Mouse (Mus musculus): Measurements from ENCODE around the gene Slc43a3. TPM values are rescaled to one million over a fixed set of nuclear protein-coding genes. Genes with fewer than 3 reads are reported as not detected.

The Slc43a3 gene
- polyA plus RNA-seq (2014; fragmentation: Nextera tagmentation; extraction: Ambion mirVana): 33.7 and 34.2 TPM in 2 replicates

DNA sequence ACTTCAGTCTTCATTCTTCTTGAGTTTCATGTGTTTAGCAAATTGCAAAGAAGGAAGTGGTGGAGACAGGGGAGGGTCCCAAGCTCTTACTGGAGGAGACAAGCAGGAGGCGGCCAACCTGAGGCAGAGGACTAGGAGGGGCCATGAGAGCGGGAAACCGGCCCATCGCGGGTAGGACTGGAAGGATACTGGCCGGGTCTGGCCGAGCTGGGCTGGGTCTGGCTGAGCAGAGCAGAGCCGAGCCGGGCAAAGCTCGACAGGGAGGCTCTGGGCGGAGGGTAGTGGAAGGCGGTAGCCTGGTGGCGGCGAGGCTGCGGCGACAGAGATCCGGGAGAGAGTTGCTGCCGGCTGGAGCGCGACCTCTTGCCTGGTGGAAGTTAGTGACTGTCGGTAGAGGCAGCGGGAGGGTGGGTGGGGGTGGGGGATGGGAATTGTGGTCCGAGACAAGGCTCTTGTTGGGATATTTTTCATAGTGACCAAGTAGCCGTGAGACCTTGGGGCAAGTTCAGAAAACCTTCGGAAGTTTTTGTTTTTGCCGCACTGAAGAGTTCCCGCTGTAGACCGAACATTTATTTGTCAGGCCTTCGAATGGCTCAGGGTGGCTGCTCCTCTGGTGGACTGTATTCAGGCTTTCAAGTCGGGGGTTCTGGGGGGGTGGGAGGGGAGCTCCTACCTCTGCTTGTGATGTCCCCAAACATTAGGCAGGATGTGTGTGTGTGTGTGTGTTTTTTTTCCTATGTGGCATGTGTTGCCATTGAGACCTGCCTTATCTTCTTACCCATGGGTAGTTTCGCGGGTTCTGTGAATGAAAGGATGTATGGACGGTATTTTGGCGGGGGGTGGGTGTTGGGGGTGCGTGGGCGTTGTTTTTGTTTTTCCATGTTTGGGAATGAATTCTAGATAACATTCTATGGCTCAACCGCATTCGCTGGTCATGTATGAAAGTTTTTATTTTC, at the start of gene Slc43a3:
Gene Slc43a3 (plus strand): TSS at position 106 of the 956 bp plus-strand sequence.
- 12% methylated on average over 38 of the region's 38 CpGs for WGBS
- Histone ChIP-seq H3K9me3 (ENCODE audit: control insufficient read depth, low read length) (no peaks in the 10 kb centered on the region), H3K36me3 (ENCODE audit: control insufficient read depth, insufficient read depth, low read length) (peaks cover 5% of the 10 kb centered on the region; the same call in 1 of the 2 replicates), H3K4me2 (ENCODE audit: low read length) (peak within 1 kb of the TSS; percentile 64), H3K9ac (ENCODE audit: low read length) (peak within 1 kb of the TSS; percentile 75), H3K27me3 (ENCODE audit: control insufficient read depth, insufficient read depth, low read length) (no peaks in the 10 kb centered on the region), H3K4me3 (ENCODE audit: control insufficient read depth in 1 of 2, insufficient read depth in 1 of 2, low read depth in 1 of 2, low read length in 2 of 2) (peak within 1 kb of the TSS; percentile 49 to 83), H3K27ac (replicated peaks in 1 of 2; ENCODE audit: control insufficient read depth in 1 of 2, insufficient read depth in 1 of 2, low read depth in 2 of 2, low read length in 2 of 2) (peak within 1 kb of the TSS; percentile 73 to 82), H3K4me1 (ENCODE audit: control insufficient read depth in 2 of 2, insufficient read depth in 2 of 2, low read length in 2 of 2) (peaks cover 6 to 12% of the 10 kb centered on the region in 2 experiments)
- peak; percentile 90 for ATAC-seq (ENCODE audit: insufficient number of reproducible peaks, insufficient read depth, low FRiP score, low read depth)

- Histone ChIP-seq H3K4me1 (ENCODE audit: control insufficient read depth in 2 of 2, insufficient read depth in 2 of 2, low read length in 2 of 2) (peaks cover 19 to 47% of the 10 kb centered on the region in 2 experiments), H3K9me3 (ENCODE audit: control insufficient read depth, low read length) (no peaks in the 10 kb centered on the region), H3K4me2 (ENCODE audit: low read length) (peak overlapping the region; percentile 82), H3K27me3 (ENCODE audit: control insufficient read depth, insufficient read depth, low read length) (peaks cover 86% of the 10 kb centered on the region), H3K9ac (ENCODE audit: low read length) (peak overlapping the region; percentile 62), H3K36me3 (ENCODE audit: control insufficient read depth, insufficient read depth, low read length) (no peaks in the 10 kb centered on the region), H3K4me3 (ENCODE audit: control insufficient read depth in 1 of 2, insufficient read depth in 1 of 2, low read depth in 1 of 2, low read length in 2 of 2) (peak overlapping the region; percentile 35 to 59), H3K27ac (replicated peaks in 1 of 2; ENCODE audit: control insufficient read depth in 1 of 2, insufficient read depth in 1 of 2, low read depth in 2 of 2, low read length in 2 of 2) (no peak overlapping the region)
- ATAC-seq (ENCODE audit: insufficient number of reproducible peaks, insufficient read depth, low FRiP score, low read depth): 0 out of 2 replicates have a peak, but pooled peaks have one; percentile 18
- 0% methylated on average over 26 of the region's 39 CpGs for WGBS
Measured at GRCm38 (mm10) chr2:84886821-84887281, 49.5 kb upstream of the Slc43a3 start.

DNA sequence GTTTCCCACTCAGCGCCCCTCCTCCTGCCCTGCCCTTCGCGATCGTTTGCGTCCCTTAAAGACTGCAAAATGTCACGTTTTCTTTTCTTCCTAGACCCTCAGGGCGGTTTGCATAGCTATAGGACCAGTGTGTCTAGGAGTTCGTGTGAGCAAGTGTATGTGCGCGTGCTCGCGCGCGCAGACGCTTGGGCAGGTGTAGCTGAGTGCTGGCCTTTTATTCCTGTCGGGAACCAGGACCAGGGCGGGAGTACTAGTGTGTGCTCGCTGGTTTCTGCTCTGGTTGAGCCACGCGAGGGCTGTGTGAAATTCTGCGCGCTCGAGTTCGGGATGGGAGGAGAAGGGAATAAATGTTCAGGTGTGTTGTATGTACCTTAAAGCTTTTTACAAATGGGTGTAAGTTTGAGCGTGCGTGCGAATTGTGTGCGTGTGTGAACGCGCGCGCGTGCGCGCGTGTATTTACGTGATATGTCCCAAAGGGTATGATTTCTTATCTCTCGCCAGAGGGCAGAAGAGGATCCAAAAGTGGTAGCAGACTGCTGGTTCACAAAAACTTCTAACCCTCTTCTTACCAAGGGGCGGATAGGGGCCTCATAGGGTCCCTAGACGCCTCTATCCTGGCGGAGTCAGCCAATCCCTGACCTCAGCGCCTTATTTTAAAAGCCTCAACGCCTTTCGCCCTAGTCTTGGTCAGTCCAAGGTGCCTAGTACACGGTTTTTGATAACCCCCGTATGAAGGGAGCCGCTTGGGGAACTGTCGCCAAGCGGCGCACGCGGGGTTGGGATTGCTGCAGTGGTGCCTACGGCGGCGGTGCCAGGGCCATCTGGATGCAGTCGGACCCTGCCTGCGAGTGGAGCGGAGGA, 48.7 kb upstream of the Slc43a3 start:
- Histone ChIP-seq H3K4me1 (ENCODE audit: control insufficient read depth in 2 of 2, insufficient read depth in 2 of 2, low read length in 2 of 2) (peaks cover 16 to 46% of the 10 kb centered on the region in 2 experiments), H3K9ac (ENCODE audit: low read length) (peak overlapping the region; percentile 62; the same call in 1 of the 2 replicates), H3K27me3 (ENCODE audit: control insufficient read depth, insufficient read depth, low read length) (peaks cover 83% of the 10 kb centered on the region), H3K4me3 (ENCODE audit: control insufficient read depth in 1 of 2, insufficient read depth in 1 of 2, low read depth in 1 of 2, low read length in 2 of 2) (peak overlapping the region; percentile 35 to 59), H3K36me3 (ENCODE audit: control insufficient read depth, insufficient read depth, low read length) (no peaks in the 10 kb centered on the region), H3K27ac (replicated peaks in 1 of 2; ENCODE audit: control insufficient read depth in 1 of 2, insufficient read depth in 1 of 2, low read depth in 2 of 2, low read length in 2 of 2) (no peak overlapping the region), H3K4me2 (ENCODE audit: low read length) (peak overlapping the region; percentile 82), H3K9me3 (ENCODE audit: control insufficient read depth, low read length) (no peaks in the 10 kb centered on the region)
- under 1% methylated on average over 58 of the region's 58 CpGs for WGBS
- no peak for ATAC-seq (ENCODE audit: insufficient number of reproducible peaks, insufficient read depth, low FRiP score, low read depth)

DNA sequence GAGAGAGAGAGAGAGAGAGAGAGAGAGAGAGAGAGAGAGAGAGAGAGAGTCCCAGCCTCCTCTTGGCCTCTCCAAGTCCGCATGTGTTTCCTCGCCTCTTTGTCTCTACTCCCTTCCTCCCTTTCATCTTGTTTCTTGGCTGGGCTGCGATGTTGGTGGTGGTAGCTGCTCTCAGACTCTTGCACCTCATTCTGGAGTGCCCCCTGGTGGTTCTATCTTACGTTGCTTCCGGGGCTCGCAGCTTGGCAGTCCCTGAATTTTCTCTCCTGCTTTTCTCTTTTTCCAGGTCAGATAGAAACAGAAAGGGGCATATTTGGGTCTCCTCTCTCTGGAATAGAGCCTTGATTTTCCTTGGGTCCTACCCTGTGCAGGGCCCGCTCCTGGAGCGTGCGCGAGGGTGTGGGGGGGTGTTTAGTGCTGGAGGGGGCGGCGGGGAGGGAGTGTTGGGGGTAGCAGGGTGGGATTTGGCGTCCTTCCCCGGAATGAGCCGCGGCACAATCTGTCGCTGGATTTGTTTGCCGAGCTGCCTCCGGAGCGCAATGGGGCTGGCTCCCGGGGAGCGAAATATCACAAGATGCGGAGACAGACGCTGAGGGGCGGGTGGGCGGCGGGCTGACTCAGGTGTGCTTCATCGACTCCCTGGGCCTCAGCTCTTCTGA, 47.6 kb upstream of the Slc43a3 start:
- no peak for ATAC-seq (ENCODE audit: insufficient number of reproducible peaks, insufficient read depth, low FRiP score, low read depth)
- peak overlapping the region; percentile 82 for H3K4me2 ChIP-seq (ENCODE audit: low read length)
- H3K4me3 ChIP-seq (ENCODE audit: control insufficient read depth in 1 of 2, insufficient read depth in 1 of 2, low read depth in 1 of 2, low read length in 2 of 2): peak overlapping the region; percentile 21 to 59; a peak in 3 of 4 replicates
- H3K9ac ChIP-seq (ENCODE audit: low read length): peak overlapping the region; percentile 18; the same call in 1 of the 2 replicates
- WGBS: 2% methylated on average over 28 of the region's 28 CpGs
- no peak overlapping the region for H3K27ac ChIP-seq (replicated peaks in 1 of 2; ENCODE audit: control insufficient read depth in 1 of 2, insufficient read depth in 1 of 2, low read depth in 2 of 2, low read length in 2 of 2)
- H3K36me3 ChIP-seq (ENCODE audit: control insufficient read depth, insufficient read depth, low read length): no peaks in the 10 kb centered on the region
- no peaks in the 10 kb centered on the region for H3K9me3 ChIP-seq (ENCODE audit: control insufficient read depth, low read length)
- peaks cover 75% of the 10 kb centered on the region for H3K27me3 ChIP-seq (ENCODE audit: control insufficient read depth, insufficient read depth, low read length)
- H3K4me1 ChIP-seq (ENCODE audit: control insufficient read depth in 2 of 2, insufficient read depth in 2 of 2, low read length in 2 of 2): peaks cover 13 to 34% of the 10 kb centered on the region in 2 experiments

- peak overlapping the region in 1 of 2 experiments; percentile 30; a peak in 2 of 4 replicates for H3K4me3 ChIP-seq (ENCODE audit: control insufficient read depth in 1 of 2, insufficient read depth in 1 of 2, low read depth in 1 of 2, low read length in 2 of 2)
- H3K9ac ChIP-seq (ENCODE audit: low read length): peak overlapping the region; percentile 18; the same call in 1 of the 2 replicates
- H3K4me2 ChIP-seq (ENCODE audit: low read length): peak overlapping the region; percentile 82
- peaks cover 13 to 32% of the 10 kb centered on the region in 2 experiments for H3K4me1 ChIP-seq (ENCODE audit: control insufficient read depth in 2 of 2, insufficient read depth in 2 of 2, low read length in 2 of 2)
- no peak overlapping the region for H3K27ac ChIP-seq (replicated peaks in 1 of 2; ENCODE audit: control insufficient read depth in 1 of 2, insufficient read depth in 1 of 2, low read depth in 2 of 2, low read length in 2 of 2)
- WGBS: 13% methylated on average over 14 of the region's 14 CpGs
- H3K27me3 ChIP-seq (ENCODE audit: control insufficient read depth, insufficient read depth, low read length): peaks cover 68% of the 10 kb centered on the region
- H3K36me3 ChIP-seq (ENCODE audit: control insufficient read depth, insufficient read depth, low read length): no peaks in the 10 kb centered on the region
- no peaks in the 10 kb centered on the region for H3K9me3 ChIP-seq (ENCODE audit: control insufficient read depth, low read length)
- no peak for ATAC-seq (ENCODE audit: insufficient number of reproducible peaks, insufficient read depth, low FRiP score, low read depth)
Measured at GRCm38 (mm10) chr2:84889316-84890044, 46.9 kb upstream of the Slc43a3 start.

GRCm38 (mm10) chr2:84890045-84890340, 46.4 kb upstream of the Slc43a3 start:
- Histone ChIP-seq H3K36me3 (ENCODE audit: control insufficient read depth, insufficient read depth, low read length) (no peaks in the 10 kb centered on the region), H3K4me1 (ENCODE audit: control insufficient read depth in 2 of 2, insufficient read depth in 2 of 2, low read length in 2 of 2) (peaks cover 13 to 32% of the 10 kb centered on the region in 2 experiments), H3K4me3 (ENCODE audit: control insufficient read depth in 1 of 2, insufficient read depth in 1 of 2, low read depth in 1 of 2, low read length in 2 of 2) (no peak overlapping the region), H3K9me3 (ENCODE audit: control insufficient read depth, low read length) (no peaks in the 10 kb centered on the region), H3K27me3 (ENCODE audit: control insufficient read depth, insufficient read depth, low read length) (peaks cover 63% of the 10 kb centered on the region), H3K4me2 (ENCODE audit: low read length) (peak overlapping the region; percentile 82; the same call in 1 of the 2 replicates), H3K27ac (replicated peaks in 1 of 2; ENCODE audit: control insufficient read depth in 1 of 2, insufficient read depth in 1 of 2, low read depth in 2 of 2, low read length in 2 of 2) (no peak overlapping the region), H3K9ac (ENCODE audit: low read length) (no peak overlapping the region)
- ATAC-seq (ENCODE audit: insufficient number of reproducible peaks, insufficient read depth, low FRiP score, low read depth): no peak
- WGBS: 0% methylated on average over 5 of the region's 5 CpGs
